Mouse (Mus musculus) v-Abl transformed pro-B cells (cell line): ENCODE data around the gene Slc22a5.

Source experiments
- in situ Hi-C, 2 experiments: fragments of 400-800 bp; cut with MboI; formaldehyde crosslinking; loops; one replicate each; pipeline ENCODE4 v1.15.1; 2025; ENCODE audit not compliant: unreplicated experiment in 2 of 2

The Slc22a5 gene

GRCm38 (mm10) chr11:53891505-53892451 lies at the start of gene Slc22a5:
TSS of gene Slc22a5 (minus strand) at chr11:53891660.
- in situ Hi-C loops = no loop called here

GRCm38 (mm10) chr11:53931944-53932318 lies 40.5 kb upstream of the Slc22a5 start:
- in situ Hi-C loops = loop anchor here in 1 of 2 experiments (5.0 kb wide), 1 partner anchor 325 kb away; no protein-coding TSS in a partner anchor

- in situ Hi-C loops = loop anchor here in 1 of 2 experiments (5.0 kb wide), 1 partner anchor 326 kb away; no protein-coding TSS in a partner anchor
Measured at GRCm38 (mm10) chr11:53931091-53931943, 39.9 kb upstream of the Slc22a5 start.

- in situ Hi-C loops = loop anchor here in 1 of 2 experiments (5.0 kb wide), 1 partner anchor 328 kb away; no protein-coding TSS in a partner anchor
Measured at GRCm38 (mm10) chr11:53929741-53930140, 38.3 kb upstream of the Slc22a5 start.

GRCm38 (mm10) chr11:53928585-53928984 lies 37.1 kb upstream of the Slc22a5 start:
- in situ Hi-C loops = no loop called here

GRCm38 (mm10) chr11:53926303-53926702 lies 34.8 kb upstream of the Slc22a5 start:
- in situ Hi-C loops = no loop called here

- in situ Hi-C loops = loop anchor here in 1 of 2 experiments (25.0 kb wide), 1 partner anchor 1482 kb away; no protein-coding TSS in a partner anchor
Measured at GRCm38 (mm10) chr11:53918851-53919250, 27.4 kb upstream of the Slc22a5 start.

- in situ Hi-C loops = loop anchor here in 1 of 2 experiments (25.0 kb wide), 1 partner anchor 1474 kb away; no protein-coding TSS in a partner anchor
Measured at GRCm38 (mm10) chr11:53911011-53911410, 19.6 kb upstream of the Slc22a5 start.

- in situ Hi-C loops = loop anchor here in 1 of 2 experiments (25.0 kb wide), 1 partner anchor 1471 kb away; no protein-coding TSS in a partner anchor
Measured at GRCm38 (mm10) chr11:53908686-53909085, 17.2 kb upstream of the Slc22a5 start.

- in situ Hi-C loops = loop anchor here in 1 of 2 experiments (25.0 kb wide), 1 partner anchor 1467 kb away; no protein-coding TSS in a partner anchor
Measured at GRCm38 (mm10) chr11:53904534-53904925, 13.1 kb upstream of the Slc22a5 start.

- in situ Hi-C loops = loop anchor here in 1 of 2 experiments (25.0 kb wide), 1 partner anchor 1467 kb away; no protein-coding TSS in a partner anchor
Measured at GRCm38 (mm10) chr11:53903781-53904533, 12.5 kb upstream of the Slc22a5 start.

- in situ Hi-C loops = loop anchor here in 1 of 2 experiments (25.0 kb wide), 1 partner anchor 1465 kb away; no protein-coding TSS in a partner anchor
Measured at GRCm38 (mm10) chr11:53902741-53903140, 11.3 kb upstream of the Slc22a5 start.

GRCm38 (mm10) chr11:53900991-53901390 lies 9.5 kb upstream of the Slc22a5 start:
- in situ Hi-C loops = loop anchor here in 1 of 2 experiments (25.0 kb wide), 1 partner anchor 1464 kb away; no protein-coding TSS in a partner anchor

- in situ Hi-C loops = loop anchor here in 1 of 2 experiments (25.0 kb wide), 1 partner anchor 1463 kb away; no protein-coding TSS in a partner anchor
Measured at GRCm38 (mm10) chr11:53899981-53900380, 8.5 kb upstream of the Slc22a5 start.

GRCm38 (mm10) chr11:53899004-53899403 lies 7.5 kb upstream of the Slc22a5 start:
- in situ Hi-C loops = no loop called here

GRCm38 (mm10) chr11:53896935-53897334 lies 5.5 kb upstream of the Slc22a5 start:
- in situ Hi-C loops = no loop called here

- in situ Hi-C loops = no loop called here
Measured at GRCm38 (mm10) chr11:53893451-53893850, 2.0 kb upstream of the Slc22a5 start.

- in situ Hi-C loops = no loop called here
Measured at GRCm38 (mm10) chr11:53892716-53893416, 1.4 kb upstream of the Slc22a5 start.
